Mouse (Mus musculus) ovary, postnatal 36 days (tissue): ENCODE results near the gene Tdrd1.
"Not testable (repeated sequence)": the region's sequence is repeated elsewhere in the genome, so short reads cannot be mapped to it uniquely, and the experiment has no call there.

Experiments used
- DNase-seq: peaks from one replicate; pipeline ENCODE4 v3.0.0; 2022; ENCODE audit warnings: low spot score, mixed read lengths

Tdrd1 gene

GRCm38 (mm10) chr19:56826047-56826631 lies at the start of gene Tdrd1:
TSS of gene Tdrd1 (plus strand) at chr19:56826209.
- no peak for DNase-seq

DNA sequence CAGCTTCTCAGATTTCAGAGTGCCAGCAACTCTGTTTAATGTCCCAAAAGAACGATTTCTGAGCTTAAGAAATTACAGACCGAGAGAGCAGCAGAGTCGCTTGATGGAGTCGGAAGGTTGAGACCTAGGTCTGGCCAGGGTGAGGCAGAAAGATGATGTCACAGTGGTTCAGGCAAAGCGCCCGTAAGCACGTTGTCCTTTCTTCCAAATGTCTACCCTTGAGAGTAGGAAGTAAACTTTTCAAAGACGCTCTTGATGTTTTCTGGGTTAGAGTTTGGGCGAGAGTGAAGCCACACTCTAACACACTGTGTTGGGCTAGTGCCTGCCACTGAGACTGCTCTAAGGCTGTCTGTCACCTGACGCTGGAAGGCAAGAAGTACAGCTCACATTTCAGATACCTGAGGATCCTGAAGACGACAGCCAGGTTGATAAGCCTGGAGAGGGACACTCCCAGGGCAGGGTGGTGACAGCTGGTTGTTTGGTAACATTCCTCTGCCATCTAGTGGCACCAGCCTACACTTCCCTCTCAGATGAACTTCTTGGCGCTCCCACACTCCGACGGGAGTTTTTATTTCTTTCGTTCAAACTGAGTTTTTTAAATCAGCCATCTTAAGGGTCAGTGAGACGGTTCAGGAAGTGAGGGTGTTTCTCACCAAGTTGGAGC lies 49.2 kb upstream of the Tdrd1 start:
- peak; percentile 33 for DNase-seq

DNA sequence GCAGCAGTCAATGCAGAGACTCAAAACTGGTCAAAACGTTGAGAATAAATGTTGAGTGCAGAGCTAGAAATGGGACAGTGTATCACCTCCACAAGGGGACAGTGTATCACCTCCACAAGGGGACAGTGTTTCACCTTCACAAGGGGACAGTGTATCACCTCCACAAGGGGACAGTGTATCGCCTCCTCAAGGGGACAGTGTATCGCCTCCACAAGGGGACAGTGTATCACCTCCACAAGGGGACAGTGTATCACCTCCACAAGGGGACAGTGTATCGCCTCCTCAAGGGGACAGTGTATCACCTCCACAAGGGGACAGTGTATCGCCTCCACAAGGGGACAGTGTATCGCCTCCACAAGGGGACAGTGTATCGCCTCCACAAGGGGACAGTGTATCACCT lies 47.5 kb upstream of the Tdrd1 start:
- DNase-seq, result not testable (repeated sequence)

- DNase-seq, result no peak
These were observed 38.1 kb upstream of the Tdrd1 start for GRCm38 (mm10) chr19:56787911-56788310.

DNA sequence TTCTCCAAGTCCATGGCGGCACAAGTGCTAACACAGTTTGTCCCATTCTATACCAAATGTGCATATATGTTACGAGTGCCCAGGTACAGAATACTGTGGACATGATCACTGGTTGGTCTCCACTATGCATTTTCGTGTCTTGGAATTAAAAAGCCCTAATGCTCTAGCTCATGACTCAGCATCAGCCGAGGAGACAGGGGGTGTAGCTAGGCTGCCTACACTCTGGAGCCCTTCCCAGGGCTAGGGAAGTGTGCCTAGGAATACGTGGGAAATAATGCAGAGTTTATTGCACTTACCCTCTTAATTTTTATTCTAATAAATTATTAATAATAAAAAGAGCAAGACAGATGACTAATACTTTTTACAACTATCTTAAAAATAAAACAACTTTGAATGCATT lies 37.1 kb upstream of the Tdrd1 start:
- no peak for DNase-seq

GRCm38 (mm10) chr19:56797376-56797775 lies 28.6 kb upstream of the Tdrd1 start:
- no peak for DNase-seq

- no peak for DNase-seq
These were observed 25.8 kb upstream of the Tdrd1 start for GRCm38 (mm10) chr19:56800226-56800625.

DNA sequence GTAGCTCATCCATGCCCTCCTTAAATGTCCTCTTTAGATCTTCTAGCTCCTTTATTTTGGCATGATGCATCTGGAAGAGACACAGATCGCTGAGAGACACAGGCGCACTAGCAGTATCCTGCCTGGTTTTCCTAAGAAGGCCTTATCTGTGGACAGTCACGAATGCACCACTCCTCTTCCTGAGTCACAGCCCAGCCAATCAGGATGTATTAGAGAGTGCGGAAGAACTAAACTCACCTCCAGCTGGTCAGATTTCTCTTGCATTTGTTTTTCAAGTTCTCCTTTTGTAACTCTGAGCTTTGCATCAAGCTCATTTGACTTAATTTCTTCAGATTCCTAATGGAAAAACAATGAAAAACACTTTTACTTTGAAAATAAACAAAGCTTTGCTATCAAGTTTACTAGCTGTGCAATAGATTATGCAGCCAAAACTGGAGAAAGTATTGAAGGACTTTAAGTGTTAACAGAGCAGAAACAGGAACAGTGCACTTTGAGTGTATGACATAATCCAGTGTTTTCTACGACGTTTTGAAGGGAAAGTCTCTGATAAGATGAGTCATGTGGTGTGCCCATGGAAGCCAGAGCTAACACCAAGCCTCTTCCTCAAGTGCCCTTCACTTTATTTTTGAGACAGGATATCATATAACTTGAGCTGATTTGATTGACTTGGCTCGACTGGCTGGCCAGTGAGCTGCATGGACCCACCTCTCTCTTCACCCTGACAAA lies 24.9 kb upstream of the Tdrd1 start:
- DNase-seq, result no peak

DNA sequence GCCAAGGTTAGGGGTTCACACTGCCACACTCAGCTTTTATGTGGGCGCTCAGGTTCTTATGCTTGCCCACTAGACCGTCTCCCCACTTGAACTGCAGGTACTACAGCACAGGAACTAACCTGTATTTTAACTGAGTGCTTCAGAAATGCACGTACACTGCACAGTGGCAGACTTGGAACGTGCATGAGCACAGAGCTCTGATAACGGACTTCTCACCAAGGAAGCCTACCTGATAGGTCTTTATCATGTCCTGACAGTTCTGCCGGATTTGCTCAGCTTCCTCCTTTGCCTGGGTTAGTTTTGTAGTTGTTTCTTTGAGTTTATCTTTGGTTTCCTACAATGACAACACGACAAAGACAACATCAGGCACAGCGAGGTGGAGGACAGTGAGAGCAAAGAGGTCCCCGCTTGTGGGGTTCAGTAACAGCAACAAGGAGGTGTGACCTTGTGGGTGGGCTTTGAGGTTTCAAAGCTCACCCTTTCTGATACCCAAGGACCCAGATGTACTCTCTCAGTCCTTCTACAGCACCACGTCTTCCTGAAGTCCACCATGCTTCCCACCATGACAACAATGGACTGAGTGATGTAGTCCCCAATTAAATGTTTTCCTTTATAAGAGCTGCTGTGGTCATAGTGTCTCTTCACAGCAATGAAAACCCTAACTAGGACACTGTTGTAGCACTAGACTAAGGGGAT lies 24.2 kb upstream of the Tdrd1 start:
- DNase-seq, result no peak

DNA sequence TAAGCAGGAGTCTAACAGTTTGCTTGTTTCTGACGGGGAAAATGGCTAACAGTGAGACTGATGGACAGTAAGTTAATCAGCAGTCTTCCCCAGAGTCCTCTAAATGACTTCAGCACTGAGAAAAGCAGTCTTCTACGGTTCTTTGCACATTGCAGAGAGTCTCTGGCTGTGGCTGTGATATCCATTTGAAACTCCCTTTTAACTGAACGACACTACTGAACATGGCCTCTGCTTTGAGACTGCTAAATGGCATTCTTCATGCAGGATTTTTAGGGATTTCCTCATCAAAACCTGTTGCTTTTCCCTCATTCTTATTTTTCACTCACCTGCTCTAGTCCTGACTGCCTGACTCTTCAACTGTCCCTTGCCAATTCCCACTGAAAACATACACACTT lies 23.7 kb upstream of the Tdrd1 start:
- no peak for DNase-seq

GRCm38 (mm10) chr19:56805366-56805765 lies 20.6 kb upstream of the Tdrd1 start:
- no peak for DNase-seq

DNA sequence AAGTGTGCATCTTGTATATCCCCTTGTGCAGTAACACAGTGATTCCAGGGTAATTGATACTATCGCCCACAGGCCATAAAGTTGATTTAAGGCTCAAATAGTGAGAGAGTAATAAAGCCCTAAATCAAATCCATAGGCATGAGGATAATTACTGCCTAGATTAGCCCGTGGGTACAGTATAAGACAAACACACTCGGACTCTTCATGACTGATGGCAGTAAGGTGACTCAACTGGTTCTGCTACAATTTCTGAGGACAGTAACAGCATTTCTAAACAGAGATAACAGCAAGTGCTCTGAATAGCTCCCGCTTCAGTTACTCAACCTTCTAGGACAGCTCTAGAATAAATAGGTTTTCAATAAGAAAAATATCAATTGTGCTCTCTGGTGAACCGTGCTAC lies 18.9 kb upstream of the Tdrd1 start:
- DNase-seq, result no peak

DNA sequence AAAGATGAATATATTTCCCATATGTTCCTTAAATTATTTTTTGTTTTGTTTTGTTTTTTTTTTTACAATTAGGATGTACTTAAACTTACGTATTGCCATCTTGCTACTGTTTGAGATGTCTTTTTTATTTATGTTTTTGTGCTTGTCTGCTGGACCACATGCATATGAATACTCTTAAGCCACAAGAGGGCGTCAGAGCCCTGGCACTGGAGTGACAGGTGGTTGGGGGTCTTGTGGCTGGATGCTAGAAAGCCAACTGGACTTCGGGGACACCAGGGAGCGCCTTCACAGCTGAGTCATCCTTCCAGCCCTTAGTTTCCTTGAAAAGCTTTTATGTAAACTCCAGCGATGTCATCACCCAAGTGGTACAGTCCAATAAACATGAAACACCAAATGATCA lies 17.2 kb upstream of the Tdrd1 start:
- no peak for DNase-seq

- DNase-seq, result no peak
These were observed 15.3 kb upstream of the Tdrd1 start for GRCm38 (mm10) chr19:56810641-56811146.

DNA sequence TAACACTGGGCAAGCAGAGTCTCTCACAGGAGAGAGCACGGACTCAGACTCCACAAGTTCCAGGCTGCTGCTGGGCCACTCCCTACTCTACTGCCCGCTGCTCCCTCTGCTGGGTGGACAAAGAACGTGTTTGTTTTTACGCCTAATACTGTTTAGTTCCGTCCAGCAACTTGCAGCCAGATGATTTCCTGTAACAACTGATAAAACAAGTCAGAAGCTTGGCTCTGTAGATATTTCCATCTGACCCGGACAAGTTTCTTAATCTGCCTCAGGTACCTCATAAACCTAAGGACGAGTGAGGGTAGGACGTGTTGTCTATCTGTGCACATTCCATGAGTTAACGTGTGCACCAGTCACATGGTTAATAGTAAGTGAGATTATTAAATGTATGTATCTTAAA lies 14.4 kb upstream of the Tdrd1 start:
- peak; percentile 41 for DNase-seq

DNA sequence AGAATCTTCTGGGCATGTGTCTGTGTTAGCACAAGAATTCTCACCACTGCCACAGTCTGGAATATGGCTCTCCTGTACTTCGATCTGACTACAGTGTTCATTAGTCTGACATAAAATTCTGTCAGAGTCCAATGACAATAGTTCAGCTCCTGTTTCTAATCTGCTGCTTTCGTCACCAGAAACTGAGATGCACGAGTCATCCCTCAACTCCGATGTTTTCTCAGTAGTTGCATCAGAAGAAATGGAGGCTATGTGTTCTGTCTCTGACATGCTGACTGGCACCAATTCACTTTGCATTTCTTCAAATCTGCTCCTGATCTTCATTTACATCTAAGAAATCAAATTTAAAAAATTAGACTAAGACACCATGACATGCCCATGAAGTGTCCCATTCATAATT lies 12.6 kb upstream of the Tdrd1 start:
- DNase-seq, result no peak

DNA sequence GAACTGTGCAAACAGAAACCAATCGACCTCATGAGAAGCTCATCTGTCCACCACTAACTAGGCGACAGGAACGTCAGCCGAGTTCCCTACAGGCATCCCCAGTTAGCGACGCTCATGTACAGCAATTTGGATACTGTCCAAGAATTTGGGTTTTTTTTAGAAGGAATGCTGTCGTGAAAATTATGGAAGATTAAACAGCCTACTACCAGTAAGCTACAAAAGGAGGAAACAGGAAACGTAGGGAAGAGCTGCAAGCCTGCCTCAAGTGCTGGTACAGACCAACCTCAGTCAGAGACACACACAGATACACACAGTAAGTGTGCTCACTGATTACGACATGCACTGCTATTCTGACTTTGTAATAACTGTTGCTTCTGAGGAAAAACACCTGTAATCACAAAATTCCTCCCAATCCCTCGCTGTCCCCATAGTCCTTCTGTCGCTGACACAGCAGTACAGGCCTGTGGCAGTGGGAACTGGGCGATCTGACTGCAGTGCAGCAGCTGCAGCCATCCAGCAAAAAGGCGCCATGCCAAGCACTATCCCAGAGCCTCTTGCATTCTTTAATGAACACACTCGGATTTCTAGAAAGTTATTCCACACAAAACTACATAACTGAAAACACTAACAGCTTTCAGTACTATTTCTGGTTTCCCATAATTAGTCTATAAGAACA lies 8.0 kb upstream of the Tdrd1 start:
- no peak for DNase-seq

DNA sequence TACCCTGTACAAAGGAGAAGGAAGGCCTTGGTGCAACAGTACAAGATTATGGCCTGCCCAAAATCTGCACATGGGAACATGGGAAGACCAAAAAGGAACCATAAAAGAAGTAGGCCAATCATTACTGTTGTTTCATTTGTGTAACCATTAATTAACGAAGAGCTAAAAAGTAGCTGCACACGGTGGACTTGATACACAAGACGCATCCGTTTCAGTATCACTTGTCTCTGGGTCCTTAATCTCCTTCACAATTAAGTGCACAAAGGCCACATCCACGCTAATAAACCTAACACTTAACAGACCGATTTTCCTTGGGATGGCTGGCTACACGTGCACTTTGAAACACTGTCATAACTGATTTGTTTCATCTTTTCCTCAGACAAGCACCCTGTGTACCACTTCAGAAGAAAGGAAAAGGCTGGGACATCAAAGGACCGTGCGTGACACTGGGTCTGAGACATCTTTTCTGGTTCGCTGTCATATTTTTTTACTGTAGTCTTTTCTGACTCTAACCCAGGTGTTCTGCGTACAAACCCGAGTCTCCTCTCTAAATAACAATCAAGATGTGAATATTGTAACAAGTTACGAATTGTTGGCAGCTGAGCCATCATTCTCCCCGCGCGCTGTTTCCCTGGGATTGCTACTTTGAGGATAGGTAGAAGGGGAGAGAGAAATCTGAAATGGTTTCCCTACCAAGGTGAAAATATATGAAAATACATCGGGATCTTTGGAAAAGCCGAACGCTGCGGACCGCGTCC lies 4.8 kb upstream of the Tdrd1 start:
- no peak for DNase-seq

- peak; percentile 96 for DNase-seq
These were observed 4.1 kb upstream of the Tdrd1 start, which contains the start of gene Ccdc186 for GRCm38 (mm10) chr19:56821798-56822447. TSS of gene Ccdc186 (minus strand) at chr19:56822190.

DNA sequence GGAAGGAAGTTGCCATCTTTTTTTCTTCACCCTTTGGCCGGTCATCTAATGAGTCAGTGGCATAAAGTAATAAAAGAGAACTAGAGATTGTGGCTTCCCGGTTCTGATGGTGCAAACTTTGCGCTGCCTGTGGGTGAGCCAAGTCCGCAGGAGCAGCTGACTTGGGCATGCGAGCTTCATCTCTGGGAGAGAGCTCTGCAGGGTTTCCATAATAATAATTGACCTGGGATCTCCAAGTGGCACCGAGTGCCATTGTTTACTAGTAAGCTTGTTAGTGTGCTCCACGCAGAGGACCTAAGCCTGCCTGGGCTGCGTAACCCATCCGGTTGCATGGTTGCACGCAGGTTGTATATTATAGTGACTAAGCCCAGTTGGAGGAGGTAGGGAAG lies 3.6 kb upstream of the Tdrd1 start:
- no peak for DNase-seq

DNA sequence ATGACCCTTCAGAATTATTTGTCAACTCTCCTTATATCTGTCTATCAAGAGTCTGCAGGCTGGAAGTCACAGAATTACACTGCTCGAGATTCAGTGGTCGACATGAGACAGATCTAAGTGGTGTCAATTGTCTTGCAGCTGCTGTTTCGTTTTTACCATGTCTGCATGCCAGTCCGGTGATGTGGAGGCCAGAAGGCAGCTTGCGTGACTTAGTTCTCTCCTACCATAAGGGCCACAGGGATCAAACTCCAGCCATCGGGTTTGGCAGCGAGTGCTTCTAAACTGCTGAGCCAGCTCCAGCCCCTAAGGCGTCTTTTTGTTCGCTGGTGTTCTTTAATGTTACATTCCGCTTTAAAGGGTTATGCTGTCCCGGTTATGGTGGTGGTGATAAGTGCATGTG lies 2.3 kb downstream of the Tdrd1 start:
- no peak for DNase-seq
